In genomic region chr8:26828311-26828909, GRCm38 (mm10) we compare ENCODE assay signal across 14 mouse cellular contexts.
DNase-seq lines count a peak whose midpoint lies in the region; ATAC-seq and TF ChIP-seq lines count a peak whose summit lies in the region.
"Had no signal": no experiment of that assay in that cellular context is flagged by ENCODE, and none has a peak within 500 bp of the region (broad histone marks: within the 10 kb centered on the region; RNA-seq: fewer than 3 reads in every experiment).

No protein-coding gene starts in this region.

- intact Hi-C loops in heart, postnatal 14 days (cut with DNase I): no loop called here
- intact Hi-C loops in gastrocnemius, postnatal 36 days (cut with DNase I): no loop called here

- peak; percentile 76 for ATAC-seq in lung, embryonic 16.5 days (ENCODE audit: low read depth)
- ATAC-seq in stomach, postnatal 0 days (ENCODE audit: low FRiP score, low TSS enrichment): no peak
- ATAC-seq in midbrain, embryonic 13.5 days: no peak
- ATAC-seq: forebrain, embryonic 14.5 days; hindbrain, embryonic 16.5 days had no signal

- WGBS in lung, embryonic 16.5 days: 21% methylated on average over 10 of the region's 10 CpGs
- 33% methylated on average over 10 of the region's 10 CpGs for WGBS in stomach, postnatal 0 days
- 57% methylated on average over 10 of the region's 10 CpGs for WGBS in midbrain, embryonic 13.5 days

- no peak overlapping the region for H3K9ac ChIP-seq in lung, embryonic 16.5 days (ENCODE audit: low read length)
- H3K9ac ChIP-seq in stomach, postnatal 0 days (ENCODE audit: low read length): no peak overlapping the region
- H3K9ac ChIP-seq in midbrain, embryonic 13.5 days (replicated peaks): no peak overlapping the region
- H3K9ac ChIP-seq: kidney, embryonic 15.5 days had no signal

- 0 out of 2 replicates have a peak, but pooled peaks have one; percentile 0 for TF ChIP-seq CTCF in stomach, postnatal 0 days (IDR thresholded peaks at IDR 0.05; ENCODE audit: low read depth)

- peak overlapping the region; percentile 59 for H3K27ac ChIP-seq in lung, embryonic 16.5 days (ENCODE audit: low read length)
- H3K27ac ChIP-seq in stomach, postnatal 0 days (replicated peaks): no peak overlapping the region
- H3K27ac ChIP-seq in midbrain, embryonic 13.5 days: no peak overlapping the region
- H3K27ac ChIP-seq: kidney, embryonic 15.5 days had no signal

- no peaks in the 10 kb centered on the region for H3K36me3 ChIP-seq in lung, embryonic 16.5 days (ENCODE audit: control insufficient read depth, insufficient read depth, low read length)
- H3K36me3 ChIP-seq in stomach, postnatal 0 days (ENCODE audit: control insufficient read depth, insufficient read depth, low read length): no peaks in the 10 kb centered on the region
- H3K36me3 ChIP-seq in midbrain, embryonic 13.5 days: no peaks in the 10 kb centered on the region
- H3K36me3 ChIP-seq: kidney, embryonic 15.5 days had no signal

- H3K4me3 ChIP-seq in lung, embryonic 16.5 days (ENCODE audit: low read length): no peak overlapping the region
- no peak overlapping the region for H3K4me3 ChIP-seq in stomach, postnatal 0 days (ENCODE audit: low read depth, low read length)
- no peak overlapping the region for H3K4me3 ChIP-seq in midbrain, embryonic 13.5 days (replicated peaks)
- H3K4me3 ChIP-seq: kidney, embryonic 15.5 days had no signal

- no peaks in the 10 kb centered on the region for H3K9me3 ChIP-seq in lung, embryonic 16.5 days (ENCODE audit: control insufficient read depth, low read length)
- no peaks in the 10 kb centered on the region for H3K9me3 ChIP-seq in stomach, postnatal 0 days (ENCODE audit: control insufficient read depth, low read length)
- H3K9me3 ChIP-seq in midbrain, embryonic 13.5 days: 0 out of 2 replicates have a peak, but pooled peaks cover 3% of the 10 kb centered on the region
- H3K9me3 ChIP-seq: kidney, embryonic 15.5 days had no signal

- H3K4me2 ChIP-seq in lung, embryonic 16.5 days (ENCODE audit: low read depth, low read length): no peak overlapping the region
- H3K4me2 ChIP-seq in stomach, postnatal 0 days (replicated peaks; ENCODE audit: low read depth): no peak overlapping the region
- H3K4me2 ChIP-seq in midbrain, embryonic 13.5 days (replicated peaks): no peak overlapping the region
- H3K4me2 ChIP-seq: kidney, embryonic 15.5 days had no signal

- H3K4me1 ChIP-seq in lung, embryonic 16.5 days (replicated peaks; ENCODE audit: control insufficient read depth, insufficient read depth, low read length): peaks cover 16% of the 10 kb centered on the region
- no peaks in the 10 kb centered on the region for H3K4me1 ChIP-seq in stomach, postnatal 0 days (replicated peaks; ENCODE audit: control insufficient read depth, insufficient read depth)
- H3K4me1 ChIP-seq in midbrain, embryonic 13.5 days (replicated peaks): peaks cover 5% of the 10 kb centered on the region

- DNase-seq in heart, adult 11 months: peak; percentile 93
- no peak for DNase-seq in heart, postnatal 14 days
- DNase-seq in lung, postnatal 14 days: no peak
- peak; percentile 64 for DNase-seq in forelimb bud, embryonic 11.5 days (ENCODE audit: low read depth, low spot score)
- no peak for DNase-seq in stomach, postnatal 0 days (ENCODE audit: low spot score)
- DNase-seq in gastrocnemius, postnatal 36 days: no peak
- DNase-seq: B cell, adult 2 months; cerebellum, postnatal 10 days; liver had no signal

- TF ChIP-seq EP300 in stomach, postnatal 0 days (optimal IDR thresholded peaks at IDR 0.05): no peak

- H3K27me3 ChIP-seq in lung, embryonic 16.5 days (ENCODE audit: control insufficient read depth, insufficient read depth, low read depth, low read length): no peaks in the 10 kb centered on the region
- no peaks in the 10 kb centered on the region for H3K27me3 ChIP-seq in stomach, postnatal 0 days (ENCODE audit: control insufficient read depth, insufficient read depth, low read length)
- H3K27me3 ChIP-seq in midbrain, embryonic 13.5 days: no peaks in the 10 kb centered on the region

Comparison
In these comparisons a context has a peak if more than half of its experiments do, and no peak if none do; other contexts are left out.
1. DNase-seq: peak in heart, adult 11 months (single experiment) and forelimb bud, embryonic 11.5 days (single experiment); none in heart, postnatal 14 days (0 of 2), lung, postnatal 14 days (single experiment), stomach, postnatal 0 days (single experiment) and gastrocnemius, postnatal 36 days (0 of 2).